Mouse (Mus musculus): ENCODE results near the gene BC051019. TPM values are rescaled to one million over a fixed set of nuclear protein-coding genes. Genes with fewer than 3 reads are reported as not detected.

Gene BC051019
- polyA plus RNA-seq, 1 experiment from 2014 or later, result 0.25 TPM

- Histone ChIP-seq H3K4me1 (0 out of 2 replicates have a peak, but pooled peaks cover 1% of the 10 kb centered on the region), H3K36me3 (peaks cover 66% of the 10 kb centered on the region), H3K4me3 (no peak overlapping the region), H3K27ac (no peak overlapping the region), H3K9ac (no peak overlapping the region), H3K27me3 (replicated peaks) (no peaks in the 10 kb centered on the region), H3K9me3 (replicated peaks) (no peaks in the 10 kb centered on the region), H3K4me2 (no peak overlapping the region)
- WGBS (ENCODE audit: insufficient replicate concordance), result 82% methylated on average over 1 of the region's 1 CpGs
- no peak for ATAC-seq
These were observed 17.4 kb upstream of the BC051019 start for GRCm38 (mm10) chr7:109741060-109741459.

GRCm38 (mm10) chr7:109739822-109740370, 16.2 kb upstream of the BC051019 start:
- Histone ChIP-seq H3K4me1 (no peaks in the 10 kb centered on the region), H3K4me2 (no peak overlapping the region), H3K27me3 (replicated peaks) (no peaks in the 10 kb centered on the region), H3K4me3 (no peak overlapping the region), H3K9me3 (replicated peaks) (no peaks in the 10 kb centered on the region), H3K9ac (no peak overlapping the region), H3K27ac (no peak overlapping the region), H3K36me3 (peaks cover 66% of the 10 kb centered on the region)
- WGBS (ENCODE audit: insufficient replicate concordance), result 67% methylated on average over 5 of the region's 5 CpGs
- ATAC-seq, result no peak

GRCm38 (mm10) chr7:109734806-109735205, 11.2 kb upstream of the BC051019 start:
- Histone ChIP-seq H3K4me3 (no peak overlapping the region), H3K27ac (no peak overlapping the region), H3K27me3 (replicated peaks) (no peaks in the 10 kb centered on the region), H3K4me2 (no peak overlapping the region), H3K36me3 (peaks cover 29% of the 10 kb centered on the region), H3K4me1 (no peaks in the 10 kb centered on the region), H3K9me3 (replicated peaks) (no peaks in the 10 kb centered on the region), H3K9ac (no peak overlapping the region)
- 77% methylated on average over 4 of the region's 4 CpGs for WGBS (ENCODE audit: insufficient replicate concordance)
- no peak for ATAC-seq

- 86% methylated on average over 5 of the region's 5 CpGs for WGBS (ENCODE audit: insufficient replicate concordance)
- Histone ChIP-seq H3K4me1 (no peaks in the 10 kb centered on the region), H3K36me3 (peaks cover 21% of the 10 kb centered on the region), H3K4me2 (no peak within 1 kb of the TSS), H3K27ac (no peak within 1 kb of the TSS), H3K9ac (no peak within 1 kb of the TSS), H3K9me3 (replicated peaks) (no peaks in the 10 kb centered on the region), H3K4me3 (no peak within 1 kb of the TSS), H3K27me3 (replicated peaks) (no peaks in the 10 kb centered on the region)
- no peak for ATAC-seq
These were observed 8.0 kb upstream of the BC051019 start, which contains the start of gene Ascl3 for GRCm38 (mm10) chr7:109731626-109732025. Gene Ascl3 (minus strand): TSS chr7:109731726.

- no peak for ATAC-seq
- H3K36me3 ChIP-seq, result no peaks in the 10 kb centered on the region
- H3K9ac ChIP-seq, result no peak overlapping the region
- no peak overlapping the region for H3K4me3 ChIP-seq
- no peak overlapping the region for H3K4me2 ChIP-seq
- WGBS (ENCODE audit: insufficient replicate concordance), result 86% methylated on average over 8 of the region's 8 CpGs
- no peak overlapping the region for H3K27ac ChIP-seq
- H3K9me3 ChIP-seq (replicated peaks), result peaks cover 5% of the 10 kb centered on the region; the same call in 1 of the 2 replicates
- H3K27me3 ChIP-seq (replicated peaks), result no peaks in the 10 kb centered on the region
- no peaks in the 10 kb centered on the region for H3K4me1 ChIP-seq
These were observed 536 bp downstream of the BC051019 start for GRCm38 (mm10) chr7:109723114-109723513.

GRCm38 (mm10) chr7:109722618-109723017, 1.0 kb downstream of the BC051019 start:
- Histone ChIP-seq H3K9ac (no peak overlapping the region), H3K27ac (no peak overlapping the region), H3K27me3 (replicated peaks) (no peaks in the 10 kb centered on the region), H3K36me3 (no peaks in the 10 kb centered on the region), H3K4me2 (no peak overlapping the region), H3K4me3 (no peak overlapping the region), H3K9me3 (replicated peaks) (peaks cover 5% of the 10 kb centered on the region; the same call in 1 of the 2 replicates), H3K4me1 (no peaks in the 10 kb centered on the region)
- 85% methylated on average over 2 of the region's 2 CpGs for WGBS (ENCODE audit: insufficient replicate concordance)
- no peak for ATAC-seq

- no peaks in the 10 kb centered on the region for H3K36me3 ChIP-seq
- H3K27me3 ChIP-seq (replicated peaks), result no peaks in the 10 kb centered on the region
- H3K4me1 ChIP-seq, result no peaks in the 10 kb centered on the region
- no peak overlapping the region for H3K27ac ChIP-seq
- no peak overlapping the region for H3K9ac ChIP-seq
- no peak overlapping the region for H3K4me3 ChIP-seq
- H3K4me2 ChIP-seq, result no peak overlapping the region
- peaks cover 5% of the 10 kb centered on the region; the same call in 1 of the 2 replicates for H3K9me3 ChIP-seq (replicated peaks)
- WGBS (ENCODE audit: insufficient replicate concordance), result 59% methylated on average over 9 of the region's 9 CpGs
- ATAC-seq, result no peak
These were observed 4.4 kb downstream of the BC051019 start for GRCm38 (mm10) chr7:109719286-109719685.

GRCm38 (mm10) chr7:109713434-109713982, 10.1 kb downstream of the BC051019 start:
- Histone ChIP-seq H3K36me3 (peaks cover 50% of the 10 kb centered on the region), H3K27ac (no peak overlapping the region), H3K27me3 (replicated peaks) (no peaks in the 10 kb centered on the region), H3K9me3 (replicated peaks) (no peaks in the 10 kb centered on the region), H3K9ac (no peak overlapping the region), H3K4me3 (no peak overlapping the region), H3K4me1 (0 out of 2 replicates have a peak, but pooled peaks cover 4% of the 10 kb centered on the region), H3K4me2 (no peak overlapping the region)
- no peak for ATAC-seq
- WGBS (ENCODE audit: insufficient replicate concordance), result 58% methylated on average over 2 of the region's 2 CpGs

- Histone ChIP-seq H3K9ac (no peak overlapping the region), H3K4me2 (no peak overlapping the region), H3K9me3 (replicated peaks) (no peaks in the 10 kb centered on the region), H3K4me1 (peaks cover 13% of the 10 kb centered on the region; the same call in 1 of the 2 replicates), H3K27me3 (replicated peaks) (no peaks in the 10 kb centered on the region), H3K36me3 (peaks cover 63% of the 10 kb centered on the region), H3K4me3 (no peak overlapping the region), H3K27ac (no peak overlapping the region)
- no peak for ATAC-seq
- WGBS (ENCODE audit: insufficient replicate concordance), result 85% methylated on average over 7 of the region's 7 CpGs
These were observed 11.5 kb downstream of the BC051019 start for GRCm38 (mm10) chr7:109712198-109712597.

GRCm38 (mm10) chr7:109710069-109710468, 13.6 kb downstream of the BC051019 start:
- Histone ChIP-seq H3K4me3 (no peak overlapping the region), H3K9ac (no peak overlapping the region), H3K4me1 (peaks cover 24% of the 10 kb centered on the region), H3K9me3 (replicated peaks) (no peaks in the 10 kb centered on the region), H3K27me3 (replicated peaks) (no peaks in the 10 kb centered on the region), H3K36me3 (peaks cover 64% of the 10 kb centered on the region), H3K27ac (no peak overlapping the region), H3K4me2 (no peak overlapping the region)
- no peak for ATAC-seq
- WGBS (ENCODE audit: insufficient replicate concordance), result 63% methylated on average over 1 of the region's 1 CpGs

- Histone ChIP-seq H3K27ac (no peak overlapping the region), H3K4me1 (peaks cover 35% of the 10 kb centered on the region), H3K27me3 (replicated peaks) (no peaks in the 10 kb centered on the region), H3K36me3 (peaks cover 64% of the 10 kb centered on the region), H3K9me3 (replicated peaks) (no peaks in the 10 kb centered on the region), H3K4me3 (no peak overlapping the region), H3K9ac (no peak overlapping the region), H3K4me2 (no peak overlapping the region)
- WGBS (ENCODE audit: insufficient replicate concordance), result 52% methylated on average over 3 of the region's 3 CpGs
- ATAC-seq, result no peak
These were observed 14.7 kb downstream of the BC051019 start for GRCm38 (mm10) chr7:109708961-109709382.

GRCm38 (mm10) chr7:109707023-109707785, 16.4 kb downstream of the BC051019 start:
- Histone ChIP-seq H3K27me3 (replicated peaks) (no peaks in the 10 kb centered on the region), H3K4me3 (no peak overlapping the region), H3K4me2 (no peak overlapping the region), H3K9me3 (replicated peaks) (no peaks in the 10 kb centered on the region), H3K36me3 (peaks cover 50% of the 10 kb centered on the region), H3K27ac (0 out of 2 replicates have a peak overlapping the region, but pooled peaks have one; percentile 1), H3K4me1 (peaks cover 51% of the 10 kb centered on the region), H3K9ac (no peak overlapping the region)
- 34% methylated on average over 4 of the region's 4 CpGs for WGBS (ENCODE audit: insufficient replicate concordance)
- no peak for ATAC-seq
